Mouse (Mus musculus) hindbrain, embryonic 16.5 days (tissue): ENCODE measurements around the gene Traf5. TPM values are rescaled to one million over a fixed set of nuclear protein-coding genes. Genes with fewer than 3 reads are reported as not detected.

Experiments
- ATAC-seq: fragments of 200-750 bp; cut with Nextera tagmentation; 2 replicates; pipeline ENCODE4 v1.8.0; 2017; ENCODE audit warnings: moderate TSS enrichment, moderate library complexity
- H3K27ac ChIP-seq: fragments of 300-500 bp; sonication (generic); 2 replicates; pipeline ENCODE4 v1.5.1; 2014; ENCODE audit warnings: low read depth, mild to moderate bottlenecking, control low read depth, low read length, moderate library complexity
- H3K27me3 ChIP-seq: fragments of 300-500 bp; sonication (generic); replicated peaks from 2 replicates; pipeline ENCODE4 v1.6.1; 2014; ENCODE audit warnings: low read length; ENCODE audit not compliant: control insufficient read depth, insufficient read depth
- H3K36me3 ChIP-seq: fragments of 300-500 bp; sonication (generic); 2 replicates; pipeline ENCODE4 v1.6.1; 2014; ENCODE audit warnings: mild to moderate bottlenecking, low read length, moderate library complexity, mixed read lengths; ENCODE audit not compliant: control insufficient read depth, insufficient read depth
- H3K4me1 ChIP-seq: fragments of 300-500 bp; sonication (generic); 2 replicates; pipeline ENCODE4 v1.6.1; 2014; ENCODE audit warnings: low read depth, low read length; ENCODE audit not compliant: control insufficient read depth, insufficient read depth
- H3K4me2 ChIP-seq: fragments of 300-500 bp; sonication (generic); 2 replicates; pipeline ENCODE4 v1.6.1; 2014; ENCODE audit warnings: mild to moderate bottlenecking, low read length, control low read depth, moderate library complexity
- H3K4me3 ChIP-seq: fragments of 300-500 bp; sonication (generic); 2 replicates; pipeline ENCODE4 v1.5.1; 2014; ENCODE audit warnings: mild to moderate bottlenecking, low read length, control low read depth, moderate library complexity
- H3K9ac ChIP-seq: fragments of 300-500 bp; sonication (generic); 2 replicates; pipeline ENCODE4 v1.6.1; 2014; ENCODE audit warnings: low read depth, mild to moderate bottlenecking, control low read depth, low read length, moderate library complexity
- H3K9me3 ChIP-seq: fragments of 300-500 bp; sonication (generic); 2 replicates; pipeline ENCODE4 v1.6.1; 2014; ENCODE audit warnings: mild to moderate bottlenecking, low read length, moderate library complexity; ENCODE audit not compliant: control insufficient read depth
- WGBS: fragments of 180-500 bp; shearing (Covaris S2); extraction: QIAGEN DNeasy Blood & Tissue Kit; methylation state at CpG from one replicate; pipeline ENCODE4 v1.1.7; 2014; 5-methylcytosine and 5-hydroxymethylcytosine counted together
- polyA plus RNA-seq: library from polyadenylated mRNA; unstranded; fragments of >200 nt; fragmentation: Nextera tagmentation; extraction: Ambion mirVana; gene quantifications from 2 replicates; pipeline ENCODE4 v1.2.1, GENCODE M21; 2015

Gene Traf5
- polyA plus RNA-seq, 1 experiment from 2014 or later = 2.5 TPM

GRCm38 (mm10) chr1:192072426-192072825 is 19.9 kb downstream of the Traf5 start:
- Histone ChIP-seq H3K27me3 (no peaks in the 10 kb centered on the region), H3K27ac (no peak overlapping the region), H3K9me3 (no peaks in the 10 kb centered on the region), H3K36me3 (no peaks in the 10 kb centered on the region), H3K4me3 (no peak overlapping the region), H3K4me2 (no peak overlapping the region), H3K9ac (no peak overlapping the region), H3K4me1 (peaks cover 8% of the 10 kb centered on the region)
- no peak for ATAC-seq
- 84% methylated on average over 1 of the region's 1 CpGs for WGBS

DNA sequence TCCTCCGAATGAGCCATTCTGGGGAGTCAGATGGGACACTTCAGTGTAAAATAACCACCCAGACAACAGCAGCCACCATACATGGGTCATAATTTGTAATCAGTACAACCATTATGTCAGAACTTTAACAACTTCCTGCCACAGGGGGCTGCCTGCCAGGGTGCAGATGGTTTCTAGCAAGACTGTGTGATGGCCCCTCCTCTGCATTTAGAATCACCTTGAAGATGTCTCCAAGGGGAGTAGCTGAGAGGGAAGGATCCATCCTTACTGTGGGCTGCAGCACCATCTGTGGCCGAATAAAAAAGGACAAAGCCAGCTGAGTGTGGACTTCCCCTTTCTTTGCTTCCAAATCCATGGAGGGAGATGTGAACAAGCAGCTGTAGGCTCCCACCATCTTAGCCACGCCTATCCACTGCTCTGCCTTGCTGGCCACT is 21.7 kb downstream of the Traf5 start:
- Histone ChIP-seq H3K27ac (peak overlapping the region; percentile 49; the same call in 1 of the 2 replicates), H3K9ac (no peak overlapping the region), H3K4me1 (peaks cover 8% of the 10 kb centered on the region), H3K27me3 (no peaks in the 10 kb centered on the region), H3K36me3 (no peaks in the 10 kb centered on the region), H3K4me2 (peak overlapping the region; percentile 20; the same call in 1 of the 2 replicates), H3K4me3 (no peak overlapping the region), H3K9me3 (no peaks in the 10 kb centered on the region)
- ATAC-seq = peak; percentile 45
- whole genome bisulfite sequencing = 44% methylated on average over 3 of the region's 3 CpGs

DNA sequence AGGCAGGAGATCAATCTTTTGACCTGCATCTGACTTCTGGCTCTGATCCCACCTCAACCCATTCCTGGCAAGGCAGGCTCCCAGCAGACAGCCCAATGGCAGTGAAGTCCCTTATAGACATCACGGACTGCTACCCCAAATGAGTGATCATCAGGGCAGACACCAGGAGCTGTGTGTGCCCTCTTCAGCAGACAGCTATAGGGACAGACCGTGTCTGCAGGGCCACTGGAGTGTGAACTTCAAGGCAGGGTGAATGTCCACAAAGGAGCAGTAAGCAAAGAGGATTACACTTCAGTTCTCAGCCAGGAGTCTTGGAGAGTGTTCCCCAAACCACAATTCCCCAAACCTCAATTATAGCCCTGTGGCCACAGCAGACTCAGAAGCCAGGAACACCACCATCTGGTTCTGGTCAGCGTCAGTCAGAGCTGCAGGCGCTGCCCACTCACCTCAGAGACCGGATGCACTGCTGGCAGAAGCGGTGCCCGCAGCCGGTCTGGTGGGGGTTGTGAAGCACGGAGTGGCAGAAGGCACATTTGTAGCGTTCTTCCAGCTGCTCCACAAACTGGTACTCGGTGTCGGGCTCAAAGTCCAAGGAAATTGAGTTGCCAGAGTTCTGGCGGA is 22.3 kb downstream of the Traf5 start:
- peak overlapping the region; percentile 49; the same call in 1 of the 2 replicates for H3K27ac ChIP-seq
- 46% methylated on average over 13 of the region's 13 CpGs for WGBS
- H3K4me2 ChIP-seq = peak overlapping the region; percentile 20; the same call in 1 of the 2 replicates
- no peaks in the 10 kb centered on the region for H3K27me3 ChIP-seq
- H3K9ac ChIP-seq = peak overlapping the region; percentile 50
- H3K4me3 ChIP-seq = no peak overlapping the region
- no peaks in the 10 kb centered on the region for H3K9me3 ChIP-seq
- H3K4me1 ChIP-seq = peaks cover 8% of the 10 kb centered on the region
- ATAC-seq = peak; percentile 85
- no peaks in the 10 kb centered on the region for H3K36me3 ChIP-seq

DNA sequence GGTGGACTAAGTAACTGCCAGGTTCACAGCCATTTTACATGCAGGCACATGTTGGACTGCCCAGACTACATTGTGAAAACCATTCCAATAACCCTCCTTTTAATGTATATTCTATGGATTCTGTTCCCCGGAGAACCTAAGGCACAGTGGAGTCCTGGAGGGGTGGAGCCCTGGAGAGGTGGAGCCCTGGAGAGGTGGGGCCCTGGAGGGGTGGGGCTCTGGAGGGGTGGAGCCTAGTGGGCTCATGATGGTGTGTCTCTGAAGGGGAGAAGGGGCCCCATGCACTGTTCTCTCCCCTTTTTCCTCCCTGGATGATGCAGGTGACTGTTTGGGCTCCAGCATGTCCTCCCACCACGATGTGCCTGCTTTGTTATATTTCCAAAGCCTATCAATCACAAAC is 24.2 kb downstream of the Traf5 start:
- no peak overlapping the region for H3K4me2 ChIP-seq
- H3K4me3 ChIP-seq = no peak overlapping the region
- no peak overlapping the region for H3K9ac ChIP-seq
- no peaks in the 10 kb centered on the region for H3K36me3 ChIP-seq
- no peak overlapping the region for H3K27ac ChIP-seq
- ATAC-seq = no peak
- no peaks in the 10 kb centered on the region for H3K27me3 ChIP-seq
- H3K4me1 ChIP-seq = peaks cover 8% of the 10 kb centered on the region
- WGBS = 66% methylated on average over 2 of the region's 2 CpGs
- no peaks in the 10 kb centered on the region for H3K9me3 ChIP-seq

DNA sequence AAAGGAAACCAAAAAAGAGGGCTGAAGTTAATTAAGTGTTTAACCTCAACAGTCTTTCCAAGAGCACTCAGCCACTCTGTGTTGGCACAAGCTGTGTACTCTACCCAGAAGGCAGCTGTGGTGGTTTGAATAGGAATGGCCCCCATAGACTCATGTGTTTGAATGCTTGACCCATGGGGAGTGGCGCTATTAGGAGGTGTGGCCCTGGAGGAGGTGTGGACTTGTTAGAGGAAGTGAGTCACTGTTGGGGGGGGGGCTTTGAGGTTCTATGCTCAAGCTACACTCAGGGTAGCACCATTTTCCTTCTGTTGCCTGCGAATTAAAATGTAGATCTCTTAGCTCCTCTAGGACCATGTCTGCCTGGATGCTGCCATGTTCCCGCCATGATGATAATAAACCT is 25.4 kb downstream of the Traf5 start:
- 91% methylated on average over 3 of the region's 3 CpGs for WGBS
- Histone ChIP-seq H3K4me2 (no peak overlapping the region), H3K9ac (no peak overlapping the region), H3K36me3 (no peaks in the 10 kb centered on the region), H3K9me3 (no peaks in the 10 kb centered on the region), H3K27me3 (no peaks in the 10 kb centered on the region), H3K27ac (no peak overlapping the region), H3K4me3 (no peak overlapping the region), H3K4me1 (peaks cover 8% of the 10 kb centered on the region)
- ATAC-seq = no peak

- Histone ChIP-seq H3K9me3 (no peaks in the 10 kb centered on the region), H3K4me3 (no peak overlapping the region), H3K4me1 (no peaks in the 10 kb centered on the region), H3K4me2 (no peak overlapping the region), H3K27ac (no peak overlapping the region), H3K36me3 (no peaks in the 10 kb centered on the region), H3K9ac (no peak overlapping the region), H3K27me3 (no peaks in the 10 kb centered on the region)
- ATAC-seq = no peak
- 92% methylated on average over 8 of the region's 8 CpGs for WGBS
These were observed 29.0 kb downstream of the Traf5 start for GRCm38 (mm10) chr1:192063209-192063946.

- Histone ChIP-seq H3K9me3 (no peaks in the 10 kb centered on the region), H3K4me3 (no peak overlapping the region), H3K4me2 (no peak overlapping the region), H3K4me1 (no peaks in the 10 kb centered on the region), H3K36me3 (no peaks in the 10 kb centered on the region), H3K27me3 (no peaks in the 10 kb centered on the region), H3K27ac (no peak overlapping the region), H3K9ac (no peak overlapping the region)
- no peak for ATAC-seq
- 93% methylated on average over 14 of the region's 14 CpGs for WGBS
These were observed 29.7 kb downstream of the Traf5 start for GRCm38 (mm10) chr1:192062682-192063081.

- no peak overlapping the region for H3K9ac ChIP-seq
These were observed 30.6 kb downstream of the Traf5 start for GRCm38 (mm10) chr1:192061666-192062306.

GRCm38 (mm10) chr1:192058911-192059310 is 33.4 kb downstream of the Traf5 start:
- H3K9ac ChIP-seq = no peak overlapping the region
- H3K27ac ChIP-seq = no peak overlapping the region
- H3K27me3 ChIP-seq = no peaks in the 10 kb centered on the region
- no peaks in the 10 kb centered on the region for H3K9me3 ChIP-seq
- ATAC-seq = no peak
- no peak overlapping the region for H3K4me3 ChIP-seq
- H3K4me2 ChIP-seq = no peak overlapping the region
- WGBS = 88% methylated on average over 10 of the region's 10 CpGs
- H3K36me3 ChIP-seq = no peaks in the 10 kb centered on the region
- H3K4me1 ChIP-seq = no peaks in the 10 kb centered on the region

More at GRCm38 (mm10) chr1:192061666-192062306, 30.6 kb downstream of the Traf5 start:
- H3K27me3 ChIP-seq = no peaks in the 10 kb centered on the region
- H3K4me2 ChIP-seq = no peak overlapping the region
- no peaks in the 10 kb centered on the region for H3K36me3 ChIP-seq
- ATAC-seq = no peak
- H3K27ac ChIP-seq = no peak overlapping the region
- no peaks in the 10 kb centered on the region for H3K9me3 ChIP-seq
- H3K4me1 ChIP-seq = no peaks in the 10 kb centered on the region
- H3K4me3 ChIP-seq = no peak overlapping the region
- WGBS = 70% methylated on average over 4 of the region's 4 CpGs
